Mouse (Mus musculus) liver, embryonic 14.5 days (tissue): ENCODE data around the gene Cfap43.
A peak's percentile ranks its signal among the peaks of the same experiment; 100 is the strongest.

Source experiments
- CTCF ChIP-seq: IDR thresholded peaks from 2 replicates; pipeline ENCODE4 v1.5.1; 2016; ENCODE audit warnings: antibody characterized with exemption, low read depth, control low read depth
- EP300 ChIP-seq: IDR thresholded peaks from 2 replicates; pipeline ENCODE4 v1.6.1; 2016; ENCODE audit warnings: antibody characterized with exemption, low read depth

DNA sequence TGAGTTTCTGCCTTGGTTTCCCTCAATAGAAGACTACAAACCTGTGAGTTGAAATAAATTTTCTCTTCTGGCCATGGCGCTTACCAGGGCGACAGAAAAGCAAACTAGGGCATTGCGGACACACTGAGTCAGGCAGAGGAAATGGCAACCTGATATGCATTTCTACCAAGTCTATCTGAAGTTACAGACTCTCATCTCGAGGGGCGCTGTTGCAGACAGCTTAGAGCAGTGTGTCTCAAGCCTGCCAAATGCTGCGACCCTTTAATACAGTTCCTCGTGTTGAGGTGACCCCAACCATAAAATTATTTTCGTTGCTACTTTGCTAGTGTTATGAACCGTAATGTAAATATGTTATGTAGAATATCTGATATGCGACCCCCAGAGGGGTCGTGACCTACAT is 138.1 kb downstream of the Cfap43 start:
- TF ChIP-seq CTCF = 0 out of 2 replicates have a peak, but pooled peaks have one; percentile 5
- TF ChIP-seq EP300 = no peak
